ENCODE assay signal across 8 mouse cellular contexts in the genomic region with DNA sequence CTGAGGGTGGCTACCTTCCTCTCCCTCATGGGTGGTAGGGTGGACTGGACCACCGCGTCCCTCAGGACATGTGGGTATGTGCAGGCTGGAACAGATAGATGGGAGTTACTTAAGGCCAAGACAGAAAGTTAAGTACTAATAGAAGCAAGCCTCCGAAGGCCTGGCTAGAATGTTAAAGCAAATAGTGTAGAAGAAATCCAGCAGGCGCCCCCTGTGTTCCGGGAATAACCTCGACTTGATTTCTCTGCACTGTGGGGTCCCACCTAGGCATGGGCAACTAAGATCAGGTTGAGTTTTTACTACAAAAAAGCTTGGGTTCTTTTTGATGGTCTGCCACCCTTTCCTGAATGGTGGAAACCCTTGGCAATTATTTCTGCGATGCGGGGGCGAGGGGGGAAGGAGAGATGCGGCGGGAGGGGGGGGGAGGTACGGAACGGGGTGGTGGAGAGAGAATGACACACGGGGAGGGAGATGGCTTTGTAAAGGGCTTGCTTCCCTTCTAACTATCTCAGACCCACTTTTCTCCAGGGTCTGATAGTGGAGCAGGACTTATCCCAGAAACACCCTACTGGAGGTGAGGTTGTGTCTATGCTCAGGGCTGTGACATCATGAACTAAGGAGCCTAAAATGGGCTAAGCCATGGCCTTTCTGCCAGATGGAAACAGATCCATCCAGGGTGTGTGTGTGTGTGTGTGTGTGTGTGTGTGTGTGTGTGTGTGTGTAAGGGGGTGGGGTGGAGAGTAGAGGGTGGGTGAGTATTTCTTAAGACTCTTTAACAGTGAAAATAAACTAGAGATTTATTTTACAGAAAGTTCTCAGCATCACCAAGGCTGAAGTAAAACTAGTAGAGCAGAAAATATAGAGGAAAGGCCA. TPM values are rescaled to one million over a fixed set of nuclear protein-coding genes. Genes with fewer than 3 reads are reported as not detected.
DNase-seq lines count a peak whose midpoint lies in the region; ATAC-seq and TF ChIP-seq lines count a peak whose summit lies in the region.

No protein-coding gene starts in this region.

- no peaks in the 10 kb centered on the region for H3K9me3 ChIP-seq in forebrain, embryonic 14.5 days (replicated peaks; ENCODE audit: control insufficient read depth, low read length)
- H3K9me3 ChIP-seq in midbrain, embryonic 12.5 days = no peaks in the 10 kb centered on the region

- no peaks in the 10 kb centered on the region for H3K27me3 ChIP-seq in kidney, adult 2 months (replicated peaks; ENCODE audit: control insufficient read depth, insufficient read depth, low read length)
- H3K27me3 ChIP-seq in forebrain, embryonic 14.5 days (replicated peaks; ENCODE audit: control insufficient read depth, insufficient read depth, low read length) = no peaks in the 10 kb centered on the region
- 0 out of 2 replicates have a peak, but pooled peaks cover 3% of the 10 kb centered on the region for H3K27me3 ChIP-seq in midbrain, embryonic 12.5 days

- no peak overlapping the region for H3K4me3 ChIP-seq in kidney, adult 2 months (ENCODE audit: insufficient read depth, low read depth, low read length)
- H3K4me3 ChIP-seq in forebrain, embryonic 14.5 days (ENCODE audit: low read depth, low read length) = no peak overlapping the region
- H3K4me3 ChIP-seq in midbrain, embryonic 12.5 days = no peak overlapping the region

- DNase-seq in kidney, adult 2 months = no peak
- DNase-seq in kidney, postnatal 14 days = no peak
- DNase-seq in cerebellum, postnatal 10 days = peak; percentile 66 to 69
- DNase-seq in forebrain, embryonic 14.5 days (ENCODE audit: low spot score) = peak; percentile 37
- DNase-seq in adrenal gland, postnatal 10 days = no peak

- peak; percentile 26 for ATAC-seq in forebrain, embryonic 14.5 days
- peak; percentile 44 for ATAC-seq in midbrain, embryonic 12.5 days (ENCODE audit: low FRiP score, low read depth)
- ATAC-seq in activated CD4-positive, CD25-positive, alpha-beta regulatory T cell, adult 4 months = no peak
- no peak for ATAC-seq in granulocyte monocyte progenitor cell, adult 5-6 weeks (replicated peaks; ENCODE audit: poor library complexity, severe bottlenecking)

- H3K4me2 ChIP-seq in forebrain, embryonic 14.5 days (ENCODE audit: low read length) = peak overlapping the region; percentile 53
- peak overlapping the region; percentile 46 for H3K4me2 ChIP-seq in midbrain, embryonic 12.5 days (replicated peaks)

- H3K27ac ChIP-seq in kidney, adult 2 months (ENCODE audit: insufficient read depth, low read depth, low read length) = peak overlapping the region; percentile 92
- H3K27ac ChIP-seq in forebrain, embryonic 14.5 days (ENCODE audit: low read depth, low read length) = peak overlapping the region; percentile 95
- peak overlapping the region; percentile 88 for H3K27ac ChIP-seq in midbrain, embryonic 12.5 days (replicated peaks)

- no peak for TF ChIP-seq CTCF in kidney, adult 2 months (conservative IDR thresholded peaks at IDR 0.05; ENCODE audit: insufficient read depth, insufficient read length, low read depth, low read length)

- WGBS in kidney, adult 2 months = 68% methylated on average over 14 of the region's 14 CpGs
- WGBS in forebrain, embryonic 14.5 days = 51% methylated on average over 11 of the region's 14 CpGs
- WGBS in midbrain, embryonic 12.5 days = 71% methylated on average over 14 of the region's 14 CpGs

- no peak for TF ChIP-seq POLR2A in kidney, adult 2 months (IDR thresholded peaks at IDR 0.05; ENCODE audit: low read depth, low read length)

- H3K9ac ChIP-seq in forebrain, embryonic 14.5 days (ENCODE audit: low read length) = no peak overlapping the region; the same call in 1 of the 2 replicates
- H3K9ac ChIP-seq in midbrain, embryonic 12.5 days (replicated peaks) = no peak overlapping the region

- H3K4me1 ChIP-seq in kidney, adult 2 months (ENCODE audit: control insufficient read depth, insufficient read depth, low read length) = peaks cover 27% of the 10 kb centered on the region
- H3K4me1 ChIP-seq in forebrain, embryonic 14.5 days (ENCODE audit: control insufficient read depth, insufficient read depth, low read length) = peaks cover 62% of the 10 kb centered on the region
- H3K4me1 ChIP-seq in midbrain, embryonic 12.5 days = peaks cover 51% of the 10 kb centered on the region

- no peaks in the 10 kb centered on the region for H3K36me3 ChIP-seq in kidney, adult 2 months (ENCODE audit: control insufficient read depth, insufficient read depth, low read length)
- H3K36me3 ChIP-seq in forebrain, embryonic 14.5 days (ENCODE audit: control insufficient read depth, insufficient read depth, low read length) = no peaks in the 10 kb centered on the region
- H3K36me3 ChIP-seq in midbrain, embryonic 12.5 days = no peaks in the 10 kb centered on the region

RNA-seq across cellular contexts. Expression of a gene that starts 40.0 kb away (rescaled TPM):
- polyA plus RNA-seq in kidney, adult 2 months (2012; rRNA removed) = 6.4 and 10.3 TPM in 2 replicates
- 62.1 and 75.4 TPM in 2 replicates for polyA plus RNA-seq in forebrain, embryonic 14.5 days (2014; fragmentation: Nextera tagmentation; extraction: Ambion mirVana)
- 88.7 and 94.2 TPM in 2 replicates for polyA plus RNA-seq in midbrain, embryonic 12.5 days (2016; fragmentation: Nextera tagmentation; extraction: Ambion mirVana)
- 100 to 1,000 TPM; 479 to 707 TPM for polyA plus RNA-seq in activated CD4-positive, CD25-positive, alpha-beta regulatory T cell, adult 4 months (2017; shearing (Covaris generic))
- total RNA-seq in granulocyte monocyte progenitor cell, adult 5-6 weeks (2014; fragmentation: Nextera tagmentation) = 267 and 284 TPM in 2 replicates
- 437 and 499 TPM in 2 replicates for total RNA-seq in granulocyte monocyte progenitor cell, adult 5-6 weeks (2017)
- total RNA-seq in adrenal gland, postnatal 10 days (2021) = 100 to 1,000 TPM in 1 of 2 experiments, 10 to 100 TPM in 1; 92.2 to 104 TPM

Comparison
In these comparisons a context has a peak if more than half of its experiments do, and no peak if none do; other contexts are left out.
1. DNase-seq: peak in cerebellum, postnatal 10 days (2 of 2) and forebrain, embryonic 14.5 days (single experiment); none in kidney, adult 2 months (single experiment), kidney, postnatal 14 days (single experiment) and adrenal gland, postnatal 10 days (single experiment).
2. ATAC-seq: peak in forebrain, embryonic 14.5 days (single experiment) and midbrain, embryonic 12.5 days (single experiment); none in activated CD4-positive, CD25-positive, alpha-beta regulatory T cell, adult 4 months (single experiment) and granulocyte monocyte progenitor cell, adult 5-6 weeks (single experiment).
3. Peak in every context shown above with its lines, with median percentiles within 50 percentile points of each other: H3K27ac ChIP-seq.